Mouse (Mus musculus): ENCODE measurements around the gene Gns. TPM values are rescaled to one million over a fixed set of nuclear protein-coding genes. Genes with fewer than 3 reads are reported as not detected.

Gns gene
- total RNA-seq, 1 experiment, result 61.0 TPM

- Histone ChIP-seq H3K36me3 (ENCODE audit: control insufficient read depth, insufficient read depth, low read length, poor library complexity, severe bottlenecking) (no peaks in the 10 kb centered on the region; the same call in 1 of the 2 replicates), H3K9ac (ENCODE audit: insufficient read depth, low read depth, low read length, poor library complexity, severe bottlenecking) (no peak overlapping the region), H3K27ac (ENCODE audit: insufficient read depth, low read depth, low read length, poor library complexity, severe bottlenecking) (no peak overlapping the region), H3K9me3 (ENCODE audit: control insufficient read depth, insufficient read depth, low read depth, low read length) (no peaks in the 10 kb centered on the region), H3K4me1 (ENCODE audit: control insufficient read depth in 2 of 2, insufficient read depth in 2 of 2, low read length in 2 of 2, poor library complexity in 1 of 2) (peaks cover 2 to 10% of the 10 kb centered on the region in 2 experiments; a peak in 2 of 4 replicates), H3K4me3 (ENCODE audit: insufficient read depth in 1 of 2, low read depth in 1 of 2, low read length in 2 of 2, poor library complexity in 1 of 2, severe bottlenecking in 1 of 2) (no peak overlapping the region)
- in situ Hi-C loops (cut with MboI; ENCODE audit: low sequenced_read_pairs in 2 of 2, unreplicated experiment in 2 of 2), result no loop called here
- no peak for TF ChIP-seq HCFC1 (IDR thresholded peaks at IDR 0.05; ENCODE audit: borderline replicate concordance, insufficient read depth, low read length)
- no peak for TF ChIP-seq MAFK (IDR thresholded peaks at IDR 0.05; ENCODE audit: insufficient read depth, low read depth, low read length)
- TF ChIP-seq ZNF384 (IDR thresholded peaks at IDR 0.05; ENCODE audit: low read depth, low read length), result no peak
- TF ChIP-seq CHD2 (IDR thresholded peaks at IDR 0.05; ENCODE audit: low read depth, low read length), result no peak
- no peak for TF ChIP-seq ZC3H11A (IDR thresholded peaks at IDR 0.05; ENCODE audit: borderline replicate concordance, low read depth, low read length)
- DNase-seq (ENCODE audit: low read depth, low spot score), result no peak
Measured at GRCm38 (mm10) chr10:121445808-121446207, 80.9 kb downstream of the Gns start.

Other genes with a start within 250 kb of the Gns start
- 0.45 and 0.58 TPM in 2 replicates for gene Tbc1d30, start 13.8 kb upstream of the Gns start, total RNA-seq (2012; rRNA removed)
- gene Rassf3, start 111.3 kb downstream of the Gns start, total RNA-seq (2012; rRNA removed), result 11.9 and 13.1 TPM in 2 replicates
- 19.7 and 25.7 TPM in 2 replicates for gene Tbk1, start 221.7 kb downstream of the Gns start, total RNA-seq (2012; rRNA removed)